8 mouse cellular contexts compared by ENCODE assay signal in the genomic region with DNA sequence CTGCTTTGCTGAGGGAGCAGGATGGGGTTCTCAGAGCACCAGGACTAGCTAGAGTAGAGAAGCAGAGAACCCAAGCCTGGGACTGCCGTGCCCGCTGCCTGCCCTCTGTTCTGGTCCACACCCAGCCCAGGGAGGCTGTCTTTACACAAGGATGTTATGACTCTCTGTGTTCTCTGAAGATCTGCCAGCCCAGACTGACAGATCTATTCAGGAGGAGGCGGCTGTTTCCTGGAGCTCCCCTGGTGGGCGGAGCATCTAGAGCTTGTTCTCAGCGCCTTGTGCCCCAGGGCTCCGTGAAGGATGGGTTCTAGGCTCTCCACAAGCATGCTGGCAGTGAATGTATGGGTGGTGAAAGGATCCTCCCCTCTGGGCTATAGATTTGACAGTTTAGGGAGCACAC. TPM values are rescaled to one million over a fixed set of nuclear protein-coding genes. Genes with fewer than 3 reads are reported as not detected.
A peak's percentile ranks its signal among the peaks of the same experiment; 100 is the strongest.
DNase-seq lines count a peak whose midpoint lies in the region; ATAC-seq lines count a peak whose summit lies in the region.

No protein-coding gene starts in this region.

- peak; percentile 21 for DNase-seq in left cerebral cortex, adult 11 months (ENCODE audit: low spot score)
- DNase-seq in left cerebral cortex, postnatal 4 days, result no peak
- peak; percentile 79 for DNase-seq in T-cell, adult 2 months (ENCODE audit: low spot score)
- DNase-seq in left cerebral cortex, postnatal 14 days (ENCODE audit: low spot score in 2 of 2), result peak; percentile 47 to 68
- peak; percentile 64 for DNase-seq in thymus, postnatal 14 days

- peak; percentile 85 for ATAC-seq in frontal cortex, adult (ENCODE audit: low TSS enrichment)
- no peak for ATAC-seq in monocyte, adult 5-6 weeks (replicated peaks; ENCODE audit: insufficient number of reproducible peaks, low FRiP score, low TSS enrichment, poor library complexity, severe bottlenecking)
- no peak for ATAC-seq in erythroid progenitor cell, adult 5-6 weeks (replicated peaks; ENCODE audit: low FRiP score, poor library complexity, severe bottlenecking)

- intact Hi-C loops in left cerebral cortex, postnatal 4 days (cut with DNase I), result no loop called here
- intact Hi-C loops in left cerebral cortex, postnatal 14 days (cut with DNase I), result no loop called here

RNA-seq across cellular contexts. Expression of a gene that starts 21.3 kb away (rescaled TPM):
- total RNA-seq in left cerebral cortex, postnatal 4 days (2021), result under 1 TPM; 0.62 to 0.66 TPM
- total RNA-seq in left cerebral cortex, postnatal 14 days (2021), result 1 to 10 TPM in 1 of 2 experiments, under 1 TPM in 1; 0.42 to 1.3 TPM
- not detected in 3 replicates for total RNA-seq in monocyte, adult 5-6 weeks (2017)
- not detected in 2 replicates for total RNA-seq in erythroid progenitor cell, adult 5-6 weeks (2015; ENCODE audit: low replicate concordance)
- total RNA-seq in erythroid progenitor cell, adult 5-6 weeks (2017; ENCODE audit: low replicate concordance), result not detected in 2 replicates
